In the genomic region with DNA sequence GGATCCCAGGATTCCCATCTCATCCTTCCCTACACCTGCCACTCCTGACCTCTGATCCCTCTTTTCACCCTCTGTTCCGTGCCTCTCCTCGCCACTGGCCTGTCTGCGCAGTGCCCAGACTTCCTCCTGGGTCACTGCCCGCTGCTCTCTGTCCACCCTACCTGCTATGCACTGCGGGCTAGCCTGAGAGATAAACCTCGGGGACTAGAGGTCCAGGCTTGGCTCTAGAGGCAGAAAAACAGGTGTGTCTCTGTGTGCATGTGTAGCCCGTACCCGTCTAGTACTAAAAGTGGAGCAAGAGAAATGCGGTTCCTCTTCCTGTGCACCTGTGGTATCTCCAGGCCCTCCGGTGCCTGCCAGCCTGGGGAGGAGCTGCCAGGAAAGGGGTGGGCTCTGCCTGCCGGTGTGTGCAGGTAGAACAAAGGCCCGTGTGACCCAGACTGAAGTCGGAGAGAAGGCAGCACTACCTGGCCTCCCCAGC, we compare ENCODE assay signal across 8 mouse cellular contexts. TPM values are rescaled to one million over a fixed set of nuclear protein-coding genes. Genes with fewer than 3 reads are reported as not detected.
DNase-seq lines count a peak whose midpoint lies in the region; ATAC-seq and TF ChIP-seq lines count a peak whose summit lies in the region.

No protein-coding gene starts in this region.

- peaks cover under 1% of the 10 kb centered on the region; the same call in 1 of the 2 replicates for H3K27me3 ChIP-seq in G1E (ENCODE audit: insufficient read depth, low read length)
- H3K27me3 ChIP-seq in forebrain, embryonic 11.5 days (ENCODE audit: control insufficient read depth, insufficient read depth, low read length) = 0 out of 2 replicates have a peak, but pooled peaks cover 2% of the 10 kb centered on the region
- H3K27me3 ChIP-seq in stomach, embryonic 15.5 days (replicated peaks) = no peaks in the 10 kb centered on the region

- ATAC-seq in G1E (ENCODE audit: extremely low read depth, insufficient number of reproducible peaks, low FRiP score, poor library complexity, severe bottlenecking) = no peak
- ATAC-seq in forebrain, embryonic 11.5 days (replicated peaks; ENCODE audit: low FRiP score) = no peak
- ATAC-seq in stomach, embryonic 15.5 days (ENCODE audit: insufficient read depth, low FRiP score, low read depth) = peak; percentile 33; the same call in 1 of the 2 replicates

- peaks cover 50% of the 10 kb centered on the region for H3K36me3 ChIP-seq in G1E (replicated peaks)
- no peaks in the 10 kb centered on the region; the same call in 1 of the 2 replicates for H3K36me3 ChIP-seq in forebrain, embryonic 11.5 days (ENCODE audit: control insufficient read depth, insufficient read depth, low read length)
- H3K36me3 ChIP-seq in stomach, embryonic 15.5 days = no peaks in the 10 kb centered on the region

- H3K27ac ChIP-seq in gastrocnemius, adult 2 months = peak overlapping the region; percentile 92
- no peak overlapping the region for H3K27ac ChIP-seq in forebrain, embryonic 11.5 days (ENCODE audit: low read depth, low read length)
- peak overlapping the region; percentile 71 for H3K27ac ChIP-seq in stomach, embryonic 15.5 days

- peak overlapping the region; percentile 90 for H3K4me3 ChIP-seq in gastrocnemius, adult 2 months
- H3K4me3 ChIP-seq in G1E (ENCODE audit: low read depth, low read length) = peak overlapping the region; percentile 77
- peak overlapping the region; percentile 78 for H3K4me3 ChIP-seq in forebrain, embryonic 11.5 days (ENCODE audit: low read depth, low read length)
- peak overlapping the region; percentile 90 for H3K4me3 ChIP-seq in stomach, embryonic 15.5 days (replicated peaks)

- no peak for TF ChIP-seq CTCF in gastrocnemius, adult 2 months (IDR thresholded peaks at IDR 0.05)
- no peak for TF ChIP-seq CTCF in G1E (IDR thresholded peaks at IDR 0.05; ENCODE audit: low read depth, low read length)

- DNase-seq in gastrocnemius, adult 2 months = no peak
- no peak for DNase-seq in gastrocnemius, postnatal 10 days
- peak; percentile 35 for DNase-seq in G1E (ENCODE audit: low spot score)
- peak; percentile 53 for DNase-seq in forebrain, embryonic 11.5 days (ENCODE audit: low spot score)
- peak; percentile 60 to 66 for DNase-seq in kidney, adult 8-10 months
- peak; percentile 45 for DNase-seq in lung, postnatal 10 days
- DNase-seq in layer of hippocampus, postnatal 36 days = no peak

- 4% methylated on average over 13 of the region's 13 CpGs for WGBS in forebrain, embryonic 11.5 days
- WGBS in stomach, embryonic 15.5 days = 3% methylated on average over 13 of the region's 13 CpGs

- intact Hi-C loops in gastrocnemius, adult 2 months (cut with DNase I) = loop anchor here (5.0 to 10.0 kb wide), 2 partner anchors 192 to 235 kb away; no protein-coding TSS in a partner anchor

- peaks cover 88% of the 10 kb centered on the region for H3K4me1 ChIP-seq in G1E (ENCODE audit: insufficient read depth, low read depth, low read length)
- peaks cover 24% of the 10 kb centered on the region for H3K4me1 ChIP-seq in forebrain, embryonic 11.5 days (replicated peaks; ENCODE audit: control insufficient read depth, insufficient read depth, low read length)
- H3K4me1 ChIP-seq in stomach, embryonic 15.5 days = peaks cover 49% of the 10 kb centered on the region

- H3K9ac ChIP-seq in forebrain, embryonic 11.5 days (ENCODE audit: low read length) = peak overlapping the region; percentile 73
- H3K9ac ChIP-seq in stomach, embryonic 15.5 days = peak overlapping the region; percentile 76

- peak overlapping the region; percentile 97 for H3K4me2 ChIP-seq in forebrain, embryonic 11.5 days (ENCODE audit: low read depth, low read length, severe bottlenecking)
- H3K4me2 ChIP-seq in stomach, embryonic 15.5 days = peak overlapping the region; percentile 92

- H3K9me3 ChIP-seq in G1E (replicated peaks) = no peaks in the 10 kb centered on the region
- H3K9me3 ChIP-seq in forebrain, embryonic 11.5 days (ENCODE audit: control insufficient read depth, low read length) = no peaks in the 10 kb centered on the region
- H3K9me3 ChIP-seq in stomach, embryonic 15.5 days = no peaks in the 10 kb centered on the region

RNA-seq across cellular contexts. Expression of gene Hs6st1, which starts 1.1 kb away (rescaled TPM):
- 10 to 100 TPM; 20.7 to 22.0 TPM for total RNA-seq in gastrocnemius, adult 2 months (2021)
- 10 to 100 TPM; 26.2 to 28.3 TPM for total RNA-seq in gastrocnemius, postnatal 10 days (2021)
- total RNA-seq in G1E (2014; fragmentation: Nextera tagmentation) (62.9 and 66.0 TPM in 2 replicates), G1E (2017) (29.3 and 32.2 TPM in 2 replicates)
- 49.9 and 54.9 TPM in 2 replicates for polyA plus RNA-seq in G1E (2012)
- polyA plus RNA-seq in forebrain, embryonic 11.5 days (2014; fragmentation: Nextera tagmentation; extraction: Ambion mirVana) = 14.9 and 17.3 TPM in 2 replicates
- 13.0 TPM in 2 replicates for polyA plus RNA-seq in stomach, embryonic 15.5 days (2015; fragmentation: Nextera tagmentation; extraction: Ambion mirVana)
- total RNA-seq in layer of hippocampus, postnatal 36 days (2021) = 10 to 100 TPM; 38.7 to 39.9 TPM

Comparison
In these comparisons a context has a peak if more than half of its experiments do, and no peak if none do; other contexts are left out.
1. DNase-seq: peak in G1E (single experiment), forebrain, embryonic 11.5 days (single experiment), kidney, adult 8-10 months (2 of 2) and lung, postnatal 10 days (single experiment); none in gastrocnemius, adult 2 months (single experiment), gastrocnemius, postnatal 10 days (single experiment) and layer of hippocampus, postnatal 36 days (0 of 2).
2. Peak in every context shown above with its lines, with median percentiles within 50 percentile points of each other: H3K4me3 ChIP-seq.